Mouse (Mus musculus): ENCODE results near the gene Ephb1.

GRCm38 (mm10) chr9:102066601-102067000, 287.9 kb downstream of the Ephb1 start:
- no peak for TF ChIP-seq CTCF (IDR thresholded peaks at IDR 0.05; ENCODE audit: low read depth, low read length)
- no peak for TF ChIP-seq POLR2A (IDR thresholded peaks at IDR 0.05; ENCODE audit: extremely low read depth, insufficient read depth, low read length)
